Comparison of ENCODE assay signal across 15 mouse cellular contexts in the genomic region with DNA sequence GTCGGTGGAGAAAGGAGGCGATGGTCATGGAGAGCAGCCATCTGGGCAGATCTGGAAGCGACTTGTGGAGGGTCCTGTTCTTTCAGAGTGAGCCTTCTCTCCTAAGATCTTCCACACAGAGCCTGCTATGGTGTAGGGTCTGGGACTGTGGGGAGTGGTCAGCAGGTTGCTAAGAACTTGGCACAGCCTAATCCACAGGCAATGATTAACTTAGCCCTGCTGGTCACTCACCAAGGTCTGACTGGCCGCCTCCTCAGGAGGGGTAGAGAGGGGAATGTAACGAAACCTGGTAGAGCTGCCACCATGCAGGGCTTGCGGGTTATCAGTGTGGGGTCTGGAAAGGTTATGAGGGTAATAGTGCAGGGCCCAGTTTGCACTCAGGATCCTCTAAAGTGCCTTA.
"Had no signal": no experiment of that assay in that cellular context is flagged by ENCODE, and none has a peak within 500 bp of the region (broad histone marks: within the 10 kb centered on the region; RNA-seq: fewer than 3 reads in every experiment).

No protein-coding gene starts in this region.

- H3K4me1 ChIP-seq: midbrain, embryonic 12.5 days; stomach, embryonic 15.5 days had no signal

- H3K4me3 ChIP-seq: limb, embryonic 12.5 days; midbrain, embryonic 12.5 days; neural tube, embryonic 13.5 days; stomach, embryonic 15.5 days had no signal

- ATAC-seq: hindbrain, embryonic 16.5 days; inflammation-experienced regulatory T-cells, adult 6 months; midbrain, embryonic 16.5 days had no signal

- H3K9me3 ChIP-seq: limb, embryonic 12.5 days; midbrain, embryonic 12.5 days; neural tube, embryonic 13.5 days; stomach, embryonic 15.5 days had no signal

- H3K27me3 ChIP-seq: limb, embryonic 12.5 days; midbrain, embryonic 12.5 days; neural tube, embryonic 13.5 days; stomach, embryonic 15.5 days had no signal

- H3K4me2 ChIP-seq: limb, embryonic 12.5 days; midbrain, embryonic 12.5 days; neural tube, embryonic 13.5 days; stomach, embryonic 15.5 days had no signal

- H3K27ac ChIP-seq: limb, embryonic 12.5 days; liver, embryonic 14.5 days; midbrain, embryonic 12.5 days; neural tube, embryonic 13.5 days; stomach, embryonic 15.5 days had no signal

- H3K9ac ChIP-seq: limb, embryonic 12.5 days; liver, embryonic 14.5 days; midbrain, embryonic 12.5 days; neural tube, embryonic 13.5 days; stomach, embryonic 15.5 days had no signal

- DNase-seq: layer of hippocampus, adult 9-11 months; layer of hippocampus, postnatal 36 days; liver; lung, adult 18-20 months; retina, postnatal 1 day; right cerebral cortex, postnatal 14 days; thymus, postnatal 36 days had no signal
